Mouse (Mus musculus): ENCODE measurements around the gene Eif2b2. TPM values are rescaled to one million over a fixed set of nuclear protein-coding genes. Genes with fewer than 3 reads are reported as not detected.

The Eif2b2 gene
- polyA plus RNA-seq, 1 experiment from 2014 or later = 108 TPM

- Histone ChIP-seq H3K9me3 (ENCODE audit: low read length) (no peaks in the 10 kb centered on the region), H3K27ac (ENCODE audit: low read length) (no peak overlapping the region), H3K9ac (replicated peaks; ENCODE audit: low read length) (no peak overlapping the region), H3K4me1 (ENCODE audit: insufficient read depth, low read length) (peaks cover 25% of the 10 kb centered on the region), H3K4me3 (ENCODE audit: low read length) (no peak overlapping the region), H3K36me3 (ENCODE audit: insufficient read depth, low read length) (no peaks in the 10 kb centered on the region; the same call in 1 of the 2 replicates), H3K27me3 (ENCODE audit: insufficient read depth, low read length) (no peaks in the 10 kb centered on the region), H3K4me2 (replicated peaks; ENCODE audit: low read depth, low read length) (no peak overlapping the region)
- no peak for ATAC-seq (ENCODE audit: low FRiP score, low TSS enrichment)
- 89% methylated on average over 3 of the region's 3 CpGs for WGBS
Measured at GRCm38 (mm10) chr12:85266248-85266647, 47.0 kb downstream of the Eif2b2 start.

DNA sequence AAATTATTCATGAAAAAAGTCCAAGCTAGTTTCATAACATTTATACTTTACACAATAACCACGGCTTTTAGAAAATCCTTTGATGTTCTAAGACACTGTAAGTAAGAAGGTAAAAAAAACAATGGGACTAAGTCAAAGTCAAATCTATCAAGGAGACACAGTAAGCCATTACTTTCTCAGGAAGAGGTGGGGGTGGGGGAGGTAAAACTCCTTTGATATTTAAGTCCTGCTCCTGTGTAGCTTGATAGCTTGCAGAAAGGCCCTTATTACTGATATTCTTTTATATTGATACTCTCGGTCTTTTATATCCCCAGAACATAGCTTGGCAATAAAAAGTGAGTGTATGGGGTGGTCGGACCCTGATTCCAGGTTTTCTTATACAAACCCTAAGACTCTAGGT is 50.5 kb downstream of the Eif2b2 start:
- H3K36me3 ChIP-seq (ENCODE audit: insufficient read depth, low read length) = peaks cover 3% of the 10 kb centered on the region
- peak overlapping the region; percentile 65 for H3K4me2 ChIP-seq (replicated peaks; ENCODE audit: low read depth, low read length)
- peaks cover 24% of the 10 kb centered on the region for H3K4me1 ChIP-seq (ENCODE audit: insufficient read depth, low read length)
- no peaks in the 10 kb centered on the region for H3K9me3 ChIP-seq (ENCODE audit: low read length)
- H3K27ac ChIP-seq (ENCODE audit: low read length) = peak overlapping the region; percentile 75
- H3K9ac ChIP-seq (replicated peaks; ENCODE audit: low read length) = peak overlapping the region; percentile 76
- peak overlapping the region; percentile 55 for H3K4me3 ChIP-seq (ENCODE audit: low read length)
- no peak for ATAC-seq (ENCODE audit: low FRiP score, low TSS enrichment)
- 22% methylated on average over 3 of the region's 3 CpGs for WGBS
- no peaks in the 10 kb centered on the region for H3K27me3 ChIP-seq (ENCODE audit: insufficient read depth, low read length)

DNA sequence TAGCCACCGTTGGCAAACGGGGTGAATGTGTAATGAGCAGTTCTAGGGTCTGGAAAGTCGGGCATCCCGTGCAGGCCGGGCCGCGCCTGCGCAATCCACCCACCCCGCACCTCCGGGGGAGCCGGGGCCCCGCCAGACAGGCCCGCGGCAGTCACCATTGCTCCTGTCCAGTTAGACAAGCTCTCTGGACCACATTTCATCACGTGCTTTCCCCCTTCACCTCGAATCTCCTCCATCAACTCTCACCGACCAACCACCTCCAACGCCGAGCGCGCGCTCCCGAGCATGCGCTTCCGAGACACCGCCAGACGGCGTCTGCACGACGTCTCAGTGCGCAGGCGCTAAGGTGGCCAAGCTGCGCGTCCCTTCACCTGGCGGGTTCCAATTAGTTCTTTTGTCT is 51.0 kb downstream of the Eif2b2 start, which contains the start of gene Mlh3:
TSS of gene Mlh3 (minus strand) at position 281 of the 400 bp plus-strand sequence.
- ATAC-seq (ENCODE audit: low FRiP score, low TSS enrichment) = peak; percentile 87
- under 1% methylated on average over 35 of the region's 35 CpGs for WGBS
- peaks cover 7% of the 10 kb centered on the region for H3K36me3 ChIP-seq (ENCODE audit: insufficient read depth, low read length)
- H3K4me1 ChIP-seq (ENCODE audit: insufficient read depth, low read length) = peaks cover 20% of the 10 kb centered on the region
- peak within 1 kb of the TSS; percentile 76 for H3K9ac ChIP-seq (replicated peaks; ENCODE audit: low read length)
- H3K4me3 ChIP-seq (ENCODE audit: low read length) = peak within 1 kb of the TSS; percentile 55
- peak within 1 kb of the TSS; percentile 75 for H3K27ac ChIP-seq (ENCODE audit: low read length)
- no peaks in the 10 kb centered on the region for H3K27me3 ChIP-seq (ENCODE audit: insufficient read depth, low read length)
- H3K4me2 ChIP-seq (replicated peaks; ENCODE audit: low read depth, low read length) = peak within 1 kb of the TSS; percentile 65
- no peaks in the 10 kb centered on the region for H3K9me3 ChIP-seq (ENCODE audit: low read length)

DNA sequence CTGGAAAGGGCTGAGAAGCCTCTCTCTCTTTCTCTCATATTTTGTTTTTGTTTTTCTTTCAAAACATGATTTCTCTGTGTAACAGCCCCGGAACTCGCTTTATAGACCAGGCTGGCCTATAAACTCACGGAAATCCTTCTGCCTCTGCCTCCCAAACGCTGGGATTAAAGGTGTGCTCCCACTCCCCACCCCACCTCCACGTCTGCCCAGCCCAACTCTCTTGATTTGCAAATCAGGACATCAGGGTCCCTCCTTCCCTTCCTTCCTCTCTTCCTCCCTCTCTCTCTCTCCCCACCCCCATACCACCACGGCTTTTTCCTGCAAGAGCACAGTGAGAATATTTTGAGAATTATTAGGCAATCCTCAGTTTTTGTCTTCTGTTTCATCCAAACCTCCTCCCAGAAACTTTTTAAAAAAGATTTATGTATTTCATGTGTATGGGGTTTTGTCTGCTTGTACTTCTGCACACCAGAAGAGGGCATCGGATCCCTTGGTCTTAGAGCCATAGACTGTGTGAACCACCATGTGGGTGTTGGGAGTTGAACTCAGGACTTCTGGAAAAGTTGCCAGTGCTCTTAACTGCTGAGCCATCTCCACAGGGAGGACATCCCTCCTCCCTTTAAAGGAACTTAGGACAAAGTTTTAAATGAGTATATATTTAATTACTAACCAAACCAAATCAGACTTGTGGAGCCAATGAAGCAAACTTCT is 52.0 kb downstream of the Eif2b2 start:
- Histone ChIP-seq H3K9me3 (ENCODE audit: low read length) (no peaks in the 10 kb centered on the region), H3K4me3 (ENCODE audit: low read length) (no peak overlapping the region), H3K27ac (ENCODE audit: low read length) (0 out of 2 replicates have a peak overlapping the region, but pooled peaks have one; percentile 4), H3K9ac (replicated peaks; ENCODE audit: low read length) (no peak overlapping the region), H3K36me3 (ENCODE audit: insufficient read depth, low read length) (peaks cover 10% of the 10 kb centered on the region), H3K4me1 (ENCODE audit: insufficient read depth, low read length) (peaks cover 23% of the 10 kb centered on the region), H3K27me3 (ENCODE audit: insufficient read depth, low read length) (no peaks in the 10 kb centered on the region), H3K4me2 (replicated peaks; ENCODE audit: low read depth, low read length) (no peak overlapping the region)
- 83% methylated on average over 7 of the region's 7 CpGs for WGBS
- ATAC-seq (ENCODE audit: low FRiP score, low TSS enrichment) = no peak

- H3K4me3 ChIP-seq (ENCODE audit: low read length) = no peak overlapping the region
- no peak for ATAC-seq (ENCODE audit: low FRiP score, low TSS enrichment)
- H3K4me1 ChIP-seq (ENCODE audit: insufficient read depth, low read length) = peaks cover 24% of the 10 kb centered on the region
- 57% methylated on average over 4 of the region's 4 CpGs for WGBS
- 0 out of 2 replicates have a peak overlapping the region, but pooled peaks have one; percentile 4 for H3K27ac ChIP-seq (ENCODE audit: low read length)
- H3K4me2 ChIP-seq (replicated peaks; ENCODE audit: low read depth, low read length) = no peak overlapping the region
- no peaks in the 10 kb centered on the region for H3K27me3 ChIP-seq (ENCODE audit: insufficient read depth, low read length)
- H3K9ac ChIP-seq (replicated peaks; ENCODE audit: low read length) = no peak overlapping the region
- H3K36me3 ChIP-seq (ENCODE audit: insufficient read depth, low read length) = peaks cover 14% of the 10 kb centered on the region
- no peaks in the 10 kb centered on the region for H3K9me3 ChIP-seq (ENCODE audit: low read length)
Measured at GRCm38 (mm10) chr12:85271843-85272206, 52.5 kb downstream of the Eif2b2 start.

DNA sequence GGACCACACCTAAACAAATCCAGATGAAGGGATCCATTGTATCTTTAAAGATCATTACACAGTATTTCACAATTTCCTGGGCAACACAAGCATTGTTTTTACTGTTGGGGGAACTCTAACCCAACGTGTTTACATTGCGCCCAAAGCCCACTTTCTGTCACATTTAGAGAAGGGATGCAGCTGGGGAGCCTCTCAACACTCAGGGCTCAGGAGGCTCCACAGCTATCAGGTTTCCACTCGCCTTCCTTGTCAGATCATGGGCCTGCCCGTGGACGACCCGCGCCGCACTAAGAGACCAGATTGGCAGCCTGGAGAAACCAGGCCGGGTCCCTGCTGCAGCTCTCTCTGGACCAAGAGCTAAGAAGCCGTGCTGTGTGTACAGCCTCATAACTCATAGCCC is 54.2 kb downstream of the Eif2b2 start:
- H3K27ac ChIP-seq (ENCODE audit: low read length) = peak overlapping the region; percentile 74
- H3K36me3 ChIP-seq (ENCODE audit: insufficient read depth, low read length) = peaks cover 14% of the 10 kb centered on the region
- 22% methylated on average over 10 of the region's 10 CpGs for WGBS
- H3K9ac ChIP-seq (replicated peaks; ENCODE audit: low read length) = no peak overlapping the region; the same call in 1 of the 2 replicates
- H3K27me3 ChIP-seq (ENCODE audit: insufficient read depth, low read length) = no peaks in the 10 kb centered on the region
- H3K9me3 ChIP-seq (ENCODE audit: low read length) = no peaks in the 10 kb centered on the region
- H3K4me1 ChIP-seq (ENCODE audit: insufficient read depth, low read length) = peaks cover 24% of the 10 kb centered on the region
- ATAC-seq (ENCODE audit: low FRiP score, low TSS enrichment) = peak; percentile 78
- no peak overlapping the region for H3K4me3 ChIP-seq (ENCODE audit: low read length)
- no peak overlapping the region for H3K4me2 ChIP-seq (replicated peaks; ENCODE audit: low read depth, low read length)

Small RNA genes lying within 50 kb of the gene (microRNA-seq; reads per million reads assigned to microRNA genes)
- 0.63 reads per million for gene Mir6938

Other genes starting within 250 kb of the Eif2b2 start
- gene Fcf1, start 248.6 kb upstream of the Eif2b2 start, polyA plus RNA-seq (2015; fragmentation: Nextera tagmentation; extraction: Ambion mirVana) = 135 and 144 TPM in 2 replicates
- 13.5 and 14.5 TPM in 2 replicates for gene Arel1, start 248.6 kb upstream of the Eif2b2 start, polyA plus RNA-seq (2015; fragmentation: Nextera tagmentation; extraction: Ambion mirVana)
- 26.4 and 29.5 TPM in 2 replicates for gene Ylpm1, start 223.2 kb upstream of the Eif2b2 start, polyA plus RNA-seq (2015; fragmentation: Nextera tagmentation; extraction: Ambion mirVana)
- 3.7 and 4.9 TPM in 2 replicates for gene Prox2, start 108.7 kb upstream of the Eif2b2 start, polyA plus RNA-seq (2015; fragmentation: Nextera tagmentation; extraction: Ambion mirVana)
- gene Dlst, start 108.6 kb upstream of the Eif2b2 start, polyA plus RNA-seq (2015; fragmentation: Nextera tagmentation; extraction: Ambion mirVana) = 153 TPM in 2 replicates
- gene Rps6kl1, start 68.2 kb upstream of the Eif2b2 start, polyA plus RNA-seq (2015; fragmentation: Nextera tagmentation; extraction: Ambion mirVana) = 0.86 and 1.1 TPM in 2 replicates
- gene Pgf, start 41.7 kb upstream of the Eif2b2 start, polyA plus RNA-seq (2015; fragmentation: Nextera tagmentation; extraction: Ambion mirVana) = 16.9 and 18.4 TPM in 2 replicates
- gene Mlh3, start 51.1 kb downstream of the Eif2b2 start, polyA plus RNA-seq (2015; fragmentation: Nextera tagmentation; extraction: Ambion mirVana) = 9.7 and 10.9 TPM in 2 replicates
- 57.4 and 57.5 TPM in 2 replicates for gene Acyp1, start 69.0 kb downstream of the Eif2b2 start, polyA plus RNA-seq (2015; fragmentation: Nextera tagmentation; extraction: Ambion mirVana)
- gene Zc2hc1c, start 69.1 kb downstream of the Eif2b2 start, polyA plus RNA-seq (2015; fragmentation: Nextera tagmentation; extraction: Ambion mirVana) = 4.1 and 4.4 TPM in 2 replicates
- gene Nek9, start 119.9 kb downstream of the Eif2b2 start, polyA plus RNA-seq (2015; fragmentation: Nextera tagmentation; extraction: Ambion mirVana) = 20.7 and 23.9 TPM in 2 replicates
- gene Tmed10, start 155.4 kb downstream of the Eif2b2 start, polyA plus RNA-seq (2015; fragmentation: Nextera tagmentation; extraction: Ambion mirVana) = 347 and 350 TPM in 2 replicates

Data from kidney, embryonic 16.5 days (tissue).